Mouse (Mus musculus) spleen, adult 2 months (tissue): ENCODE measurements around the gene Olfr1124.

Experiments
- CTCF ChIP-seq: fragments of 200-500 bp; IDR thresholded peaks from 2 replicates; pipeline ENCODE4 v1.5.1; 2011; ENCODE audit warnings: mild to moderate bottlenecking, inconsistent platforms; ENCODE audit not compliant: insufficient read depth, insufficient read length, insufficient replicate concordance; ENCODE audit errors: extremely low read depth
- POLR2A ChIP-seq: fragments of 200-500 bp; IDR thresholded peaks from 2 replicates; pipeline ENCODE4 v1.6.1; 2011; ENCODE audit warnings: low read depth, low read length, inconsistent platforms

GRCm38 (mm10) chr2:87480207-87480606, 50.1 kb downstream of the Olfr1124 start:
- TF ChIP-seq POLR2A (no peak), CTCF (no peak)
